Mouse (Mus musculus) stomach, postnatal 0 days (tissue): Measurements from ENCODE around the gene Stt3b. TPM values are rescaled to one million over a fixed set of nuclear protein-coding genes. Genes with fewer than 3 reads are reported as not detected.
A peak's percentile ranks its signal among the peaks of the same experiment; 100 is the strongest.

Experiments used
- ATAC-seq: fragments of 200-750 bp; cut with Nextera tagmentation; 2 replicates; pipeline ENCODE4 v1.8.0; 2017; ENCODE audit not compliant: low FRiP score, low TSS enrichment
- DNase-seq: peaks from one replicate; pipeline ENCODE4 v3.0.0-alpha.2; 2016; ENCODE audit warnings: low spot score
- H3K27ac ChIP-seq: fragments of 300-500 bp; sonication (generic); replicated peaks from 2 replicates; pipeline ENCODE4 v1.5.1; 2014; ENCODE audit warnings: mild to moderate bottlenecking, control low read depth
- H3K27me3 ChIP-seq: fragments of 300-500 bp; sonication (generic); 2 replicates; pipeline ENCODE4 v1.6.1; 2014; ENCODE audit warnings: low read length; ENCODE audit not compliant: control insufficient read depth, insufficient read depth
- H3K36me3 ChIP-seq: fragments of 300-500 bp; sonication (generic); 2 replicates; pipeline ENCODE4 v1.6.1; 2014; ENCODE audit warnings: low read length, mixed read lengths; ENCODE audit not compliant: control insufficient read depth, insufficient read depth
- H3K4me1 ChIP-seq: fragments of 300-500 bp; sonication (generic); replicated peaks from 2 replicates; pipeline ENCODE4 v1.6.1; 2014; ENCODE audit warnings: antibody characterized with exemption; ENCODE audit not compliant: control insufficient read depth, insufficient read depth
- H3K4me2 ChIP-seq: fragments of 300-500 bp; sonication (generic); replicated peaks from 2 replicates; pipeline ENCODE4 v1.6.1; 2014; ENCODE audit warnings: low read depth, mild to moderate bottlenecking, control low read depth, moderate library complexity
- H3K4me3 ChIP-seq: fragments of 300-500 bp; sonication (generic); 2 replicates; pipeline ENCODE4 v1.5.1; 2014; ENCODE audit warnings: low read depth, low read length, control low read depth
- H3K9ac ChIP-seq: fragments of 300-500 bp; sonication (generic); 2 replicates; pipeline ENCODE4 v1.6.1; 2014; ENCODE audit warnings: mild to moderate bottlenecking, low read length, control low read depth, mixed read lengths
- H3K9me3 ChIP-seq: fragments of 300-500 bp; sonication (generic); 2 replicates; pipeline ENCODE4 v1.6.1; 2016; ENCODE audit warnings: low read length; ENCODE audit not compliant: control insufficient read depth
- CTCF ChIP-seq: IDR thresholded peaks from 2 replicates; pipeline ENCODE4 v1.5.1; 2016; ENCODE audit warnings: antibody characterized with exemption, low read depth, mild to moderate bottlenecking, moderate library complexity
- EP300 ChIP-seq: optimal IDR thresholded peaks from 2 replicates; pipeline ENCODE3; 2016; ENCODE audit warnings: antibody characterized with exemption
- WGBS: fragments of 180-500 bp; shearing (Covaris S2); extraction: QIAGEN DNeasy Blood & Tissue Kit; methylation state at CpG from one replicate; pipeline ENCODE4 v1.1.7; 2014; 5-methylcytosine and 5-hydroxymethylcytosine counted together
- polyA plus RNA-seq: library from polyadenylated mRNA; unstranded; fragments of >200 nt; fragmentation: Nextera tagmentation; extraction: Ambion mirVana; gene quantifications from 2 replicates; pipeline ENCODE4 v1.2.1, GENCODE M21; 2015

The Stt3b gene
- polyA plus RNA-seq, 1 experiment from 2014 or later: 48.9 TPM

DNA sequence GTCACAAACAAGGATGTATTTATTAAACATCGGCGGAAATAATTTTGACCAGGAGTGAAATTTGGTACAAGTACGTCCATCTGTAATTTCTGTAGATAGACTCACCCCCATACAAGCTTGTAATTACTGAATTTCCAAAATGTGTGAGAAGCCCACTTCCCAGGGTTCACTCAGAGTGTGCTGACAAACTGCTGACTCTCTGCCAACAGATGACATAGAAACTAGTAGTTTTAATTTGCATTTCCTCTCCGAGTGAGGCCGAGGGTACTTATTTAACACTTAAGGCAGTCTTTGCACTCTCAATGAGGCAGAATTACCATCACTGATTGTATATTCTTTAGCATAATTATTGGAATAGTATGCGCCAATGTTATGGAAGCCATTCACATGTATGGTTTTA, 12.2 kb upstream of the Stt3b start:
- Histone ChIP-seq H3K36me3 (no peaks in the 10 kb centered on the region), H3K27me3 (no peaks in the 10 kb centered on the region), H3K9ac (no peak overlapping the region), H3K4me3 (no peak overlapping the region), H3K27ac (no peak overlapping the region), H3K9me3 (no peaks in the 10 kb centered on the region), H3K4me1 (no peaks in the 10 kb centered on the region), H3K4me2 (no peak overlapping the region)
- ATAC-seq: no peak
- no peak for DNase-seq
- WGBS: 89% methylated on average over 6 of the region's 6 CpGs
- TF ChIP-seq CTCF: no peak
- TF ChIP-seq EP300: no peak

DNA sequence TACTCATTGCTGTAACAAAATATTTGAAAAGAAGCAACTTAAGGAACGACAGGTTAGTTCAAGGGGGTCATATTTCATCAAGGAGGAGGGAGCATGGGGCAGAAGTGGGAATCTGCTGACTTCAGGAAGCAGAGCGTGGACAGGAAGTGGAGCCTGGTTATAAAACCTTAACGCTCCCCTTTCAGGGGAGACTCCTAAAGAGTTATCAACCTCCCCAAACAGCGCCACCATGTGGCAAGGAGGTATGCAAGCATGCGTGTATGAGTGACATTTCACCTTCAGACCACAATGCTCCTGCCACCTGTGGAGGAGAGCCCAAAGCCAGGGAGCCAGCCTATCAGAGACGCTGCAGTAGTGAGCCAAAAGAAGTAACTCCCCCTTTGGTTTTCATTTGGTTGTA, 10.8 kb upstream of the Stt3b start:
- Histone ChIP-seq H3K27me3 (no peaks in the 10 kb centered on the region), H3K9ac (no peak overlapping the region), H3K9me3 (no peaks in the 10 kb centered on the region), H3K4me3 (no peak overlapping the region), H3K36me3 (no peaks in the 10 kb centered on the region), H3K4me2 (no peak overlapping the region), H3K27ac (no peak overlapping the region), H3K4me1 (no peaks in the 10 kb centered on the region)
- ATAC-seq (no peak), DNase-seq (peak; percentile 15)
- no peak for TF ChIP-seq EP300
- TF ChIP-seq CTCF: peak; percentile 39; the same call in 1 of the 2 replicates
- WGBS: 76% methylated on average over 6 of the region's 6 CpGs

DNA sequence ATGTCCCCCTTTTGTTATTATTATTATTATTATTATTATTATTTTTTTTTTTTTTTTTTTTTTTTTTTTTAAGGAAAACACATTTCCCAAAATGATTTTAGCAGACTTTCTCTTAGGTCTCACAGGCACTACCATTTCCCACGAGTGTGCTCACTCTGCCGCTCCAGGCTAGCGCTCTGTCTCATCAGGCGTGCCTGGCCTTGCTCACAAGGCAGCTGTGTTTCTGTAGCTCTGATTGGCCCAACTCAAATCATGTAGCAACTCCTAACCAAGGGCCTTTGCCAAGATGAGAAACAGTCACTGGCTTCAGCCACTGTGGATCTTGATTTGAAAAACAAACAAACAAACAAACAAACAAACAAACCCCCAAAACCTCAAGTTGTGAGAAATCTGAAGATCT, 9.9 kb upstream of the Stt3b start:
- H3K27me3 ChIP-seq: no peaks in the 10 kb centered on the region
- H3K9me3 ChIP-seq: no peaks in the 10 kb centered on the region
- no peak for TF ChIP-seq CTCF
- no peak for TF ChIP-seq EP300
- no peak overlapping the region for H3K4me2 ChIP-seq
- no peaks in the 10 kb centered on the region for H3K36me3 ChIP-seq
- no peak overlapping the region for H3K9ac ChIP-seq
- WGBS: 62% methylated on average over 4 of the region's 4 CpGs
- H3K27ac ChIP-seq: no peak overlapping the region
- DNase-seq (peak; percentile 8), ATAC-seq (no peak)
- H3K4me3 ChIP-seq: no peak overlapping the region
- no peaks in the 10 kb centered on the region for H3K4me1 ChIP-seq

DNA sequence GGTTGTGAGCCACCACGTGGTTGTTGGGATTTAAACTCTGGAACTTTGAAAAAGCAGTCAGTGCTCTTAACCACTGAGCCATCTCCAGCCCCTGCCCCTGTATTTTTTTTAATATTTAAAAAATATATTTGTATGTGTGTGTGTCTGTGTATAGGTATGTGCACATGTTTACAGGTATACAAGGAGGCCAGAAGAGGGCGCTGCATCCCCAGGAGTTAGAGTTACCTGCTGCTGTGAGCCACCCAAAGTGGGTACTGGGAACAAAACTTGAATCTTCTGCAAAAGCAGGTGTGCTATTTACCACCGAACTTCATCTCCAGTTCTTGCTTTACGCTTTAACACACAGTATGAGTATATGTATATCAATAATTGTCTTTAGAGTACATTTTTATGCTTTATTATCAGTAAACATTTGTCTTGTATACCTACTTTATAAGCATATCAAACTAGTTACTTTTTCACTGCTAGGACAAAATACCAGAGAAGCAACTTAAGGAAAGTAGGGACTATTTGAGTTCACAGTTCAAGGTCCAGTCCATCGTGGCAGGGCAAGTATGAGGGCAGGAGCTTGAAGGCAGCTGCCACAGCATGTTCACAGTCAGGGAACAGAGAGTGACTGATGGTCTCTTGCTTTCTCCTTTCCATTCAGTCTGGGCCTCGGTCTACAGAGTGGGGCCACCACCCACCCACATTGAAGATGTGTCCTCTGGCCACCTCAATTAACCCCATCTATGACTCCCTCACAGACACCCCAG, 8.6 kb upstream of the Stt3b start:
- no peaks in the 10 kb centered on the region for H3K9me3 ChIP-seq
- H3K36me3 ChIP-seq: no peaks in the 10 kb centered on the region
- 82% methylated on average over 6 of the region's 6 CpGs for WGBS
- TF ChIP-seq EP300: no peak
- TF ChIP-seq CTCF: no peak; the same call in 1 of the 2 replicates
- no peak for ATAC-seq
- H3K4me1 ChIP-seq: no peaks in the 10 kb centered on the region
- no peak overlapping the region for H3K9ac ChIP-seq
- no peak overlapping the region for H3K27ac ChIP-seq
- H3K4me2 ChIP-seq: no peak overlapping the region
- H3K27me3 ChIP-seq: no peaks in the 10 kb centered on the region
- peak; percentile 12 for DNase-seq
- no peak overlapping the region for H3K4me3 ChIP-seq

DNA sequence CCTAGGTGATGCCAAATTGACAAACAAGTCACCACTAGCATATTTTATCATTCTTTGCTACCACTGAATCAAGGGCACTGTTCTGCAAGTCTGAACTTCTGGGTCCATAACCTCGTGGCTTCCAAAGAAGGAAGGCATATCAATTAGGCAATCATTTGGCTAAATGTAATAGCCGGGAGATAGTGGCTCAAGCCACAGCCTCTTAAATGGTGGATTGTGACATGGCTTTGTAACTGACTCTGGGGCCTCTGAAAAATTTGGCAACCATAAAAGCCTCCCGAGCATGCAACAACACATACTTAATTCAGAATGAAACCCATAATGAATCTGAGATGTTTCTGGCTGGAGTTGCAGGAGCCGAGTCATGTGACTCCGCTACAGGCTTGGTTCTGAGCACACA, 6.8 kb upstream of the Stt3b start:
- no peak for ATAC-seq
- Histone ChIP-seq H3K4me2 (no peak overlapping the region), H3K4me1 (no peaks in the 10 kb centered on the region), H3K36me3 (no peaks in the 10 kb centered on the region), H3K9me3 (no peaks in the 10 kb centered on the region), H3K9ac (no peak overlapping the region), H3K27me3 (no peaks in the 10 kb centered on the region), H3K4me3 (no peak overlapping the region), H3K27ac (no peak overlapping the region)
- no peak for DNase-seq
- no peak for TF ChIP-seq EP300
- no peak for TF ChIP-seq CTCF
- 90% methylated on average over 5 of the region's 5 CpGs for WGBS

DNA sequence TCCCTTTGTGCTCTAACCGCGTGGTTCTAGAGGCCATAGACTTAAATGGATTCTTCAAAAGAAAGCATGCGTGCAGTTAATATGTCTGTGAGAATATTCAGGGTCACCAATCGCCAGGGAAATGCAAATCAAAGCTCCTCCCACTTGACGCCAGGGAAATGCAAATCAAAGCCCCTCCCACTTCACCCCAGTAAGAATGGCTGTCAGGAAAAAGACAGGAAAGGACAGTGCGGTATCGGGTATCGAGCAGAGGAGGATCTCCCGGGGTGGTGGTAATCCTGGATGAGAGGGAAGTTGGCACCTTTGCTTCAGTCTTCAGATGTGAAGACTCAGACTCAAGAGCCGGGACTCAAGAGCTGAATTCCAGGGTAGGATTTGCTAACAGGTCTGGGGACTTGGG, 4.3 kb upstream of the Stt3b start:
- ATAC-seq (no peak), DNase-seq (peak; percentile 54)
- Histone ChIP-seq H3K27me3 (no peaks in the 10 kb centered on the region), H3K36me3 (no peaks in the 10 kb centered on the region), H3K4me1 (no peaks in the 10 kb centered on the region), H3K4me3 (no peak overlapping the region), H3K9ac (no peak overlapping the region), H3K27ac (no peak overlapping the region; the same call in 1 of the 2 replicates), H3K4me2 (0 out of 2 replicates have a peak overlapping the region, but pooled peaks have one; percentile 0), H3K9me3 (no peaks in the 10 kb centered on the region)
- 10% methylated on average over 10 of the region's 10 CpGs for whole genome bisulfite sequencing
- no peak for TF ChIP-seq EP300
- TF ChIP-seq CTCF: no peak
